Mouse (Mus musculus): ENCODE data around the gene Atp8a2.
"Not testable (repeated sequence)": the region's sequence is repeated elsewhere in the genome, so short reads cannot be mapped to it uniquely, and the experiment has no call there.

The Atp8a2 gene

GRCm38 (mm10) chr14:59846609-59847375, 350.2 kb downstream of the Atp8a2 start:
- no peak for DNase-seq (ENCODE audit: low spot score in 2 of 2)

GRCm38 (mm10) chr14:59843264-59843942, 353.6 kb downstream of the Atp8a2 start:
- no peak for DNase-seq (ENCODE audit: low spot score in 2 of 2)

- DNase-seq (ENCODE audit: low spot score in 2 of 2) = no peak
These were observed 356.8 kb downstream of the Atp8a2 start for GRCm38 (mm10) chr14:59839951-59840720.

- not testable (repeated sequence) for DNase-seq (ENCODE audit: low spot score in 2 of 2)
These were observed 358.3 kb downstream of the Atp8a2 start for GRCm38 (mm10) chr14:59838446-59839259.

GRCm38 (mm10) chr14:59837691-59838241, 359.2 kb downstream of the Atp8a2 start:
- not testable (repeated sequence) for DNase-seq (ENCODE audit: low spot score in 2 of 2)

GRCm38 (mm10) chr14:59836876-59837543, 360.0 kb downstream of the Atp8a2 start:
- DNase-seq (ENCODE audit: low spot score in 2 of 2) = peak in 1 of 2 experiments; percentile 45

- DNase-seq (ENCODE audit: low spot score in 2 of 2) = no peak
These were observed 367.4 kb downstream of the Atp8a2 start for GRCm38 (mm10) chr14:59829580-59829979.

GRCm38 (mm10) chr14:59827409-59827808, 369.6 kb downstream of the Atp8a2 start:
- no peak for DNase-seq (ENCODE audit: low spot score in 2 of 2)

GRCm38 (mm10) chr14:59820115-59820419, 376.9 kb downstream of the Atp8a2 start:
- DNase-seq (ENCODE audit: low spot score in 2 of 2) = no peak

- no peak for DNase-seq (ENCODE audit: low spot score in 2 of 2)
These were observed 377.5 kb downstream of the Atp8a2 start for GRCm38 (mm10) chr14:59819215-59820114.

- not testable (repeated sequence) for DNase-seq (ENCODE audit: low spot score in 2 of 2)
These were observed 386.7 kb downstream of the Atp8a2 start for GRCm38 (mm10) chr14:59810316-59810715.

GRCm38 (mm10) chr14:59809790-59810189, 387.2 kb downstream of the Atp8a2 start:
- DNase-seq (ENCODE audit: low spot score in 2 of 2) = no peak

GRCm38 (mm10) chr14:59807528-59808300, 389.3 kb downstream of the Atp8a2 start:
- no peak for DNase-seq (ENCODE audit: low spot score in 2 of 2)

GRCm38 (mm10) chr14:59806910-59807309, 390.1 kb downstream of the Atp8a2 start:
- no peak for DNase-seq (ENCODE audit: low spot score in 2 of 2)

- DNase-seq (ENCODE audit: low spot score in 2 of 2) = no peak
These were observed 390.8 kb downstream of the Atp8a2 start for GRCm38 (mm10) chr14:59806159-59806558.

- DNase-seq (ENCODE audit: low spot score in 2 of 2) = no peak
These were observed 391.3 kb downstream of the Atp8a2 start for GRCm38 (mm10) chr14:59805683-59806082.

GRCm38 (mm10) chr14:59801961-59802599, 394.9 kb downstream of the Atp8a2 start:
- no peak for DNase-seq (ENCODE audit: low spot score in 2 of 2)

GRCm38 (mm10) chr14:59799511-59799910, 397.5 kb downstream of the Atp8a2 start:
- no peak for DNase-seq (ENCODE audit: low spot score in 2 of 2)
